Mouse (Mus musculus) cerebellum, adult 8-10 months (tissue): Measurements from ENCODE around the gene Hsd17b7.
A peak's percentile ranks its signal among the peaks of the same experiment; 100 is the strongest.

Experiments used
- DNase-seq: peaks from one replicate; pipeline ENCODE4 v3.0.0; 2022

Gene Hsd17b7

GRCm38 (mm10) chr1:169934005-169934725, 34.9 kb downstream of the Hsd17b7 start:
- DNase-seq = peak; percentile 57

GRCm38 (mm10) chr1:169932122-169932746, 36.8 kb downstream of the Hsd17b7 start:
- DNase-seq = no peak

GRCm38 (mm10) chr1:169931698-169932097, 37.3 kb downstream of the Hsd17b7 start:
- DNase-seq = no peak

- no peak for DNase-seq
Observed at GRCm38 (mm10) chr1:169928454-169928971, 40.5 kb downstream of the Hsd17b7 start, which contains the start of gene Ccdc190. Gene Ccdc190 (plus strand): TSS chr1:169928648.

GRCm38 (mm10) chr1:169927753-169928369, 41.2 kb downstream of the Hsd17b7 start:
- DNase-seq = no peak

GRCm38 (mm10) chr1:169924567-169924966, 44.5 kb downstream of the Hsd17b7 start:
- no peak for DNase-seq

- DNase-seq = peak; percentile 12
Observed at GRCm38 (mm10) chr1:169921710-169922211, 47.3 kb downstream of the Hsd17b7 start.

- peak; percentile 56 for DNase-seq
Observed at GRCm38 (mm10) chr1:169919211-169919610, 49.8 kb downstream of the Hsd17b7 start.

GRCm38 (mm10) chr1:169917998-169918397, 51.0 kb downstream of the Hsd17b7 start:
- DNase-seq = no peak

GRCm38 (mm10) chr1:169917115-169917796, 51.8 kb downstream of the Hsd17b7 start:
- no peak for DNase-seq

GRCm38 (mm10) chr1:169916659-169917058, 52.4 kb downstream of the Hsd17b7 start:
- DNase-seq = no peak

- no peak for DNase-seq
Observed at GRCm38 (mm10) chr1:169911526-169911925, 57.5 kb downstream of the Hsd17b7 start.

GRCm38 (mm10) chr1:169910751-169911150, 58.3 kb downstream of the Hsd17b7 start:
- DNase-seq = no peak

- DNase-seq = no peak
Observed at GRCm38 (mm10) chr1:169909659-169910058, 59.4 kb downstream of the Hsd17b7 start.

GRCm38 (mm10) chr1:169909163-169909562, 59.9 kb downstream of the Hsd17b7 start:
- DNase-seq = no peak

- DNase-seq = no peak
Observed at GRCm38 (mm10) chr1:169900771-169901336, 68.2 kb downstream of the Hsd17b7 start.
